ENCODE assay signal across 10 mouse cellular contexts in genomic region chr8:92673555-92674243, GRCm38 (mm10). TPM values are rescaled to one million over a fixed set of nuclear protein-coding genes. Genes with fewer than 3 reads are reported as not detected.
DNase-seq lines count a peak whose midpoint lies in the region; ATAC-seq and TF ChIP-seq lines count a peak whose summit lies in the region.
"Had no signal": no experiment of that assay in that cellular context is flagged by ENCODE, and none has a peak within 500 bp of the region (broad histone marks: within the 10 kb centered on the region; RNA-seq: fewer than 3 reads in every experiment).

No protein-coding gene starts in this region.

- peak; percentile 31 for TF ChIP-seq CTCF in heart, postnatal 0 days (IDR thresholded peaks at IDR 0.05; ENCODE audit: low read depth)

- peak; percentile 80 for ATAC-seq in heart, postnatal 0 days (ENCODE audit: insufficient read depth, low read depth)
- ATAC-seq in lung, embryonic 16.5 days (ENCODE audit: low read depth): peak; percentile 90

- H3K4me2 ChIP-seq in heart, postnatal 0 days (ENCODE audit: low read depth, low read length): peak overlapping the region; percentile 71
- peak overlapping the region; percentile 73 for H3K4me2 ChIP-seq in lung, embryonic 16.5 days (ENCODE audit: low read depth, low read length)

- H3K4me3 ChIP-seq in forebrain, embryonic 10.5 days: peak overlapping the region; percentile 59
- H3K4me3 ChIP-seq in heart, postnatal 0 days (ENCODE audit: low read depth, low read length): peak overlapping the region; percentile 38
- peak overlapping the region; percentile 47 for H3K4me3 ChIP-seq in lung, embryonic 16.5 days (ENCODE audit: low read length)

- H3K9me3 ChIP-seq in forebrain, embryonic 10.5 days: no peaks in the 10 kb centered on the region
- H3K9me3 ChIP-seq in heart, postnatal 0 days (replicated peaks; ENCODE audit: control insufficient read depth, low read length): no peaks in the 10 kb centered on the region
- no peaks in the 10 kb centered on the region for H3K9me3 ChIP-seq in lung, embryonic 16.5 days (ENCODE audit: control insufficient read depth, low read length)

- TF ChIP-seq EP300 in heart, postnatal 0 days (IDR thresholded peaks at IDR 0.05; ENCODE audit: low read depth): no peak

- WGBS in forebrain, embryonic 10.5 days: under 1% methylated on average over 30 of the region's 30 CpGs
- WGBS in heart, postnatal 0 days: 1% methylated on average over 27 of the region's 30 CpGs
- whole genome bisulfite sequencing in lung, embryonic 16.5 days: under 1% methylated on average over 25 of the region's 30 CpGs

- H3K9ac ChIP-seq in heart, postnatal 0 days (replicated peaks; ENCODE audit: low read depth, low read length): no peak overlapping the region
- peak overlapping the region; percentile 25; the same call in 1 of the 2 replicates for H3K9ac ChIP-seq in lung, embryonic 16.5 days (ENCODE audit: low read length)

- peak; percentile 4 to 39 for DNase-seq in urinary bladder, adult 18-20 months (ENCODE audit: low spot score in 2 of 2)
- DNase-seq in urinary bladder, adult 2 months (ENCODE audit: low spot score): no peak
- DNase-seq in forebrain, embryonic 10.5 days (ENCODE audit: extremely low spot score, low spot score): peak; percentile 69
- DNase-seq in heart, postnatal 0 days (ENCODE audit: low spot score): peak; percentile 44
- peak; percentile 72 to 78 for DNase-seq in kidney, postnatal 4 days
- peak; percentile 36 for DNase-seq in retina, postnatal 7 days (ENCODE audit: low read depth, low spot score)
- no peak for DNase-seq in spleen, postnatal 36 days (ENCODE audit: low spot score in 2 of 2)

- no peaks in the 10 kb centered on the region for H3K36me3 ChIP-seq in forebrain, embryonic 10.5 days (replicated peaks)
- H3K36me3 ChIP-seq in heart, postnatal 0 days (replicated peaks; ENCODE audit: control insufficient read depth, insufficient read depth, low read length): no peaks in the 10 kb centered on the region
- no peaks in the 10 kb centered on the region for H3K36me3 ChIP-seq in lung, embryonic 16.5 days (ENCODE audit: control insufficient read depth, insufficient read depth, low read length)

- peaks cover 100% of the 10 kb centered on the region for H3K27me3 ChIP-seq in forebrain, embryonic 10.5 days (ENCODE audit: poor library complexity, severe bottlenecking)
- peaks cover 94% of the 10 kb centered on the region for H3K27me3 ChIP-seq in heart, postnatal 0 days (ENCODE audit: control insufficient read depth, insufficient read depth, low read length)
- H3K27me3 ChIP-seq in lung, embryonic 16.5 days (ENCODE audit: control insufficient read depth, insufficient read depth, low read depth, low read length): peaks cover 78% of the 10 kb centered on the region
- H3K27me3 ChIP-seq: CH12.LX had no signal

- peak overlapping the region; percentile 51 for H3K27ac ChIP-seq in forebrain, embryonic 10.5 days
- H3K27ac ChIP-seq in heart, postnatal 0 days (ENCODE audit: low read depth): no peak overlapping the region
- no peak overlapping the region for H3K27ac ChIP-seq in lung, embryonic 16.5 days (ENCODE audit: low read length)

- peaks cover 58% of the 10 kb centered on the region for H3K4me1 ChIP-seq in forebrain, embryonic 10.5 days
- H3K4me1 ChIP-seq in heart, postnatal 0 days (ENCODE audit: control insufficient read depth, insufficient read depth): peaks cover 7% of the 10 kb centered on the region; the same call in 1 of the 2 replicates
- peaks cover 10% of the 10 kb centered on the region; the same call in 1 of the 2 replicates for H3K4me1 ChIP-seq in lung, embryonic 16.5 days (replicated peaks; ENCODE audit: control insufficient read depth, insufficient read depth, low read length)

RNA-seq across cellular contexts. Expression of gene Irx6, which starts 0.4 kb away (rescaled TPM):
- polyA plus RNA-seq in urinary bladder, adult 2 months (2012; rRNA removed): not detected in 2 replicates
- polyA plus RNA-seq in forebrain, embryonic 10.5 days (2016; fragmentation: Nextera tagmentation; extraction: Ambion mirVana): 0.22 TPM in 1 of 2 replicates, not detected in the other
- not detected in 2 replicates for total RNA-seq in heart, postnatal 0 days (2014; rRNA removed; ENCODE audit: low replicate concordance)
- 0.07 and 0.08 TPM in 2 replicates for polyA plus RNA-seq in heart, postnatal 0 days (2015; fragmentation: Nextera tagmentation; extraction: Ambion mirVana)
- 0.10 and 0.16 TPM in 2 replicates for polyA plus RNA-seq in lung, embryonic 16.5 days (2015; fragmentation: Nextera tagmentation; extraction: Ambion mirVana)
- total RNA-seq: CH12.LX; hematopoietic stem cell, adult 5-6 weeks had no signal

Comparison
In these comparisons a context has a peak if more than half of its experiments do, and no peak if none do; other contexts are left out.
1. DNase-seq: peak in urinary bladder, adult 18-20 months (2 of 2), forebrain, embryonic 10.5 days (single experiment), heart, postnatal 0 days (single experiment), kidney, postnatal 4 days (2 of 2) and retina, postnatal 7 days (single experiment); none in urinary bladder, adult 2 months (single experiment) and spleen, postnatal 36 days (0 of 2).
2. Peak in every context shown above with its lines, with median percentiles within 50 percentile points of each other: H3K4me3 ChIP-seq.